Mouse (Mus musculus) myocyte (in vitro differentiated cells): ENCODE measurements at regions not wholly inside any gene's neighbourhood (a gene's known extent, or its start where the extent isn't known, plus 50 kb on each side); places are given as distances from the start of the nearest gene placed in this dataset.

ENCODE experiments used
- H3K27me3 ChIP-seq: one replicate; pipeline ENCODE4 v1.6.1; 2011; ENCODE audit not compliant: control insufficient read depth, insufficient read depth, insufficient read length
- H3K36me3 ChIP-seq: one replicate; pipeline ENCODE4 v1.6.1; 2011; ENCODE audit not compliant: control insufficient read depth, insufficient read depth
- H3K4me2 ChIP-seq: one replicate; pipeline ENCODE4 v1.6.1; 2011; ENCODE audit warnings: low read depth, control low read depth
- H3K4me3 ChIP-seq: one replicate; pipeline ENCODE4 v1.5.1; 2011; ENCODE audit warnings: mild to moderate bottlenecking, control low read depth, moderate library complexity
- H3K79me2 ChIP-seq: one replicate; pipeline ENCODE4 v1.6.1; 2011; ENCODE audit not compliant: control insufficient read depth, insufficient read depth
- H3ac ChIP-seq: one replicate; pipeline ENCODE4 v1.6.1; 2011; ENCODE audit not compliant: control insufficient read depth, insufficient read length
- CEBPB ChIP-seq: IDR thresholded peaks from 2 replicates; pipeline ENCODE4 v1.6.1; 2011; ENCODE audit warnings: mild to moderate bottlenecking, moderate library complexity; ENCODE audit not compliant: poor library complexity, insufficient read depth, severe bottlenecking
- E2F4 ChIP-seq: IDR thresholded peaks from one replicate; pipeline ENCODE4 v1.6.1; 2011; ENCODE audit warnings: mild to moderate bottlenecking, control low read depth, moderate library complexity; ENCODE audit not compliant: insufficient read depth
- MAX ChIP-seq: IDR thresholded peaks from one replicate; pipeline ENCODE4 v1.6.1; 2011; ENCODE audit warnings: low read depth, mild to moderate bottlenecking, control low read depth
- MYOD1 ChIP-seq, 3 experiments: IDR thresholded peaks; one replicate each; pipeline ENCODE4 v1.6.1; 2011; ENCODE audit warnings: control low read depth in 2 of 3, low read depth in 2 of 3, mild to moderate bottlenecking in 2 of 3, moderate library complexity in 1 of 3; ENCODE audit not compliant: insufficient read length in 2 of 3, control insufficient read depth in 1 of 3
- MYOG ChIP-seq, 3 experiments: IDR thresholded peaks; one replicate each; pipeline ENCODE4 v1.6.1; 2011; ENCODE audit warnings: control low read depth in 2 of 3, low read depth in 2 of 3, mild to moderate bottlenecking in 2 of 3; ENCODE audit not compliant: insufficient read length in 2 of 3, control insufficient read depth in 1 of 3, insufficient read depth in 1 of 3
- POLR2A ChIP-seq: IDR thresholded peaks from one replicate; pipeline ENCODE4 v1.6.1; 2011; ENCODE audit warnings: low read depth, mild to moderate bottlenecking, control low read depth, moderate library complexity; ENCODE audit not compliant: insufficient read length
- POLR2AphosphoS2 ChIP-seq: IDR thresholded peaks from one replicate; pipeline ENCODE4 v1.6.1; 2011; ENCODE audit warnings: low read depth, control low read depth; ENCODE audit not compliant: insufficient read length
- REST ChIP-seq: IDR thresholded peaks from one replicate; pipeline ENCODE4 v1.6.1; 2011; ENCODE audit warnings: mild to moderate bottlenecking, control low read depth, moderate library complexity; ENCODE audit not compliant: insufficient read depth, insufficient read length
- SRF ChIP-seq: IDR thresholded peaks from one replicate; pipeline ENCODE4 v1.6.1; 2011; ENCODE audit warnings: low read depth; ENCODE audit not compliant: control insufficient read depth, insufficient read length
- TCF12 ChIP-seq: IDR thresholded peaks from one replicate; pipeline ENCODE4 v1.6.1; 2011; ENCODE audit warnings: mild to moderate bottlenecking, control low read depth; ENCODE audit not compliant: poor library complexity, insufficient read depth, severe bottlenecking
- TCF3 ChIP-seq: IDR thresholded peaks from one replicate; pipeline ENCODE4 v1.6.1; 2011; ENCODE audit warnings: low read depth, control low read depth; ENCODE audit not compliant: insufficient read length
- USF1 ChIP-seq: IDR thresholded peaks from one replicate; pipeline ENCODE4 v1.6.1; 2011; ENCODE audit warnings: low read depth, mild to moderate bottlenecking, control low read depth, moderate library complexity

GRCm38 (mm10) chr16:65312947-65313346 lies 207.3 kb upstream of the Htr1f start:
- no peak overlapping the region for H3K4me3 ChIP-seq
- no peaks in the 10 kb centered on the region for H3K27me3 ChIP-seq
- peak overlapping the region; percentile 6 for H3K4me2 ChIP-seq
- no peaks in the 10 kb centered on the region for H3K36me3 ChIP-seq
- no peak for TF ChIP-seq MYOD1 (IDR thresholded peaks at IDR 0.05; ENCODE audit: control insufficient read depth in 1 of 3, insufficient read length in 2 of 3, low read depth in 2 of 3)
- TF ChIP-seq REST: no peak
- TF ChIP-seq MAX: no peak
- no peak for TF ChIP-seq SRF
- TF ChIP-seq CEBPB: no peak
- no peaks in the 10 kb centered on the region for H3K79me2 ChIP-seq
- no peak overlapping the region for H3ac ChIP-seq

GRCm38 (mm10) chr16:65315052-65315451 lies 205.3 kb upstream of the Pou1f1 start:
- no peaks in the 10 kb centered on the region for H3K27me3 ChIP-seq
- TF ChIP-seq MAX: no peak
- no peak for TF ChIP-seq E2F4
- TF ChIP-seq POLR2A: no peak
- no peak for TF ChIP-seq SRF
- no peak for TF ChIP-seq TCF12
- no peak for TF ChIP-seq CEBPB
- TF ChIP-seq REST: no peak
- no peak for TF ChIP-seq USF1
- TF ChIP-seq POLR2AphosphoS2: no peak
- no peak for TF ChIP-seq TCF3
- no peak for TF ChIP-seq MYOG (IDR thresholded peaks at IDR 0.05; ENCODE audit: control insufficient read depth in 1 of 3, insufficient read depth in 1 of 3, insufficient read length in 2 of 3, low read depth in 2 of 3)
- H3ac ChIP-seq: no peak overlapping the region
- no peak overlapping the region for H3K4me2 ChIP-seq
- H3K36me3 ChIP-seq: no peaks in the 10 kb centered on the region
- H3K4me3 ChIP-seq: no peak overlapping the region
- no peaks in the 10 kb centered on the region for H3K79me2 ChIP-seq

DNA sequence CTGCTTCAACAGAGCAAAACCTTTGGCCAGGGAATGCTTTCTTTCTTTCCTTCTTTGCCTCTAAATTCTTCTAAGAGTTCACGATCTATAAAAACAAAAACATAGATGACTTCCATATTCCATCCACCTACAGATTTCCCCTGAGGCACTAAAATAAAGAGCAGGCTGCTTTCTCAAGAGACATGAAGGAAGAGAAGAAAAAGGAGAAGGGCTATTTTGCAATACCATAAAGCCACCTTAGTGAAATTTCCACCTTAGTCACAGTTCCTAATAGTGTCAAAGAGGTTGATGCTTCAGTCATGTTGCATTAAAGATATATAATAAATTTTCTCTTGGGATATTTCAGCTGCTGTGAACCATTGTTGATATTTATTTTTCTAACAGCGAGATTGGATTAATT lies 187.9 kb upstream of the Pou1f1 start:
- no peaks in the 10 kb centered on the region for H3K79me2 ChIP-seq
- H3K4me2 ChIP-seq: no peak overlapping the region

DNA sequence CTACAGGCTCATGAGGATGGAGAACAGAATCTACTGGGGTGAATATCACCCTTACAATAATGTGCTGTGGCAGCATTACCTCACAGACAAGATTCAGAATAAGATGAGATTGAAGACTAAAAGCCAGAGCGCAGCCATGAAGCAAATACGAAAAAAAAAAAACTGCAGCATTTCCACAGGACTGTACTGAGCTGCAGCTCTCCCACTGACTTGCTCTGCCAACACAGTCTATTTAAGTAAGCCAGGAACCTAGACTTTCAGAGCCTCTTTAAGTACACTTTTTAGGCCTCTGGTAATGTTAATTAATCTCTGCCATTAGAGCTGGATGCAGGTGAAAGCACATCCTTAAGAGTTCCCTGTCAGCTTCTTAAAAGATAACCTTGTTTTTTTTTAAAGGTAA lies 181.1 kb upstream of the Pou1f1 start:
- Histone ChIP-seq H3K27me3 (no peaks in the 10 kb centered on the region), H3K4me2 (no peak overlapping the region), H3K4me3 (no peak overlapping the region), H3ac (no peak overlapping the region), H3K36me3 (no peaks in the 10 kb centered on the region), H3K79me2 (no peaks in the 10 kb centered on the region)
- no peak for TF ChIP-seq E2F4

More for the DNA sequence above, 187.9 kb upstream of the Pou1f1 start:
- Histone ChIP-seq H3K27me3 (no peaks in the 10 kb centered on the region), H3ac (no peak overlapping the region), H3K4me3 (no peak overlapping the region), H3K36me3 (no peaks in the 10 kb centered on the region)
- no peak for TF ChIP-seq POLR2AphosphoS2
- TF ChIP-seq MYOG (IDR thresholded peaks at IDR 0.05; ENCODE audit: control insufficient read depth in 1 of 3, insufficient read depth in 1 of 3, insufficient read length in 2 of 3, low read depth in 2 of 3): no peak
- no peak for TF ChIP-seq E2F4
- TF ChIP-seq MAX: no peak
- TF ChIP-seq REST: no peak
- no peak for TF ChIP-seq SRF
- no peak for TF ChIP-seq TCF3
- TF ChIP-seq CEBPB: no peak
- no peak for TF ChIP-seq USF1
- no peak for TF ChIP-seq POLR2A
- no peak for TF ChIP-seq TCF12

DNA sequence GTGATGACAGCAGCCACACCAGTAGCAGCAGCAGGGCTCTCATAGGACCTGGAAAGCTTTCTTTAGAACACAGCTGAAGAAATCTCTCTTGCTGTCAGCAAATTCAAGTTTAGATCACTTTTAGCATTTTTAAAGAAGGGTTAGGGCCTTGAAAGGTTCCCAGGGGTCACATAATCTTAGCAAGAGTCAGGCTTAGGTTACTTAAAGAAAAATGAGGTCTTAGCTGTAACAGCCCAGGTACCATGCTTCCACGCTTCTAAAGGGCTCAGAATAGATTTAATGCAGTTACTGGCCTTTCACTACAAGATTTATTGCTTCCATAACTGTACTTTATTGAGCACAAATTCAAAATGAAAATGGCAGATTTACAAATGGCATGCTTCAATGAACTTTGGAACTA lies 160.4 kb upstream of the Pou1f1 start:
- no peaks in the 10 kb centered on the region for H3K27me3 ChIP-seq
- H3K36me3 ChIP-seq: no peaks in the 10 kb centered on the region
- no peak overlapping the region for H3ac ChIP-seq
- TF ChIP-seq MYOD1 (IDR thresholded peaks at IDR 0.05; ENCODE audit: control insufficient read depth in 1 of 3, insufficient read length in 2 of 3, low read depth in 2 of 3) (no peak), REST (no peak), E2F4 (no peak), USF1 (no peak), POLR2AphosphoS2 (no peak), POLR2A (no peak), TCF3 (no peak), MAX (no peak), SRF (no peak), MYOG (IDR thresholded peaks at IDR 0.05; ENCODE audit: control insufficient read depth in 1 of 3, insufficient read depth in 1 of 3, insufficient read length in 2 of 3, low read depth in 2 of 3) (no peak), CEBPB (no peak), TCF12 (no peak)
- H3K4me2 ChIP-seq: no peak overlapping the region
- H3K4me3 ChIP-seq: no peak overlapping the region
- H3K79me2 ChIP-seq: no peaks in the 10 kb centered on the region
